In genomic region chr1:21089661-21090117, GRCm38 (mm10) we compare ENCODE assay signal across 11 mouse cellular contexts. TPM values are rescaled to one million over a fixed set of nuclear protein-coding genes. Genes with fewer than 3 reads are reported as not detected.
DNase-seq lines count a peak whose midpoint lies in the region; ATAC-seq and TF ChIP-seq lines count a peak whose summit lies in the region.
"Had no signal": no experiment of that assay in that cellular context is flagged by ENCODE, and none has a peak within 500 bp of the region (broad histone marks: within the 10 kb centered on the region; RNA-seq: fewer than 3 reads in every experiment).

No protein-coding gene starts in this region.

- H3K4me3 ChIP-seq in forebrain, embryonic 14.5 days (ENCODE audit: low read depth, low read length): no peak overlapping the region
- no peak overlapping the region for H3K4me3 ChIP-seq in forebrain, embryonic 10.5 days
- no peak overlapping the region for H3K4me3 ChIP-seq in liver, embryonic 11.5 days (ENCODE audit: low read depth, low read length)
- no peak overlapping the region for H3K4me3 ChIP-seq in limb, embryonic 14.5 days (replicated peaks; ENCODE audit: low read length)
- H3K4me3 ChIP-seq: megakaryocyte, embryonic 14.5 days had no signal

- H3K9me3 ChIP-seq in forebrain, embryonic 14.5 days (replicated peaks; ENCODE audit: control insufficient read depth, low read length): no peaks in the 10 kb centered on the region
- H3K9me3 ChIP-seq in forebrain, embryonic 10.5 days: no peaks in the 10 kb centered on the region
- H3K9me3 ChIP-seq in liver, embryonic 11.5 days (ENCODE audit: control insufficient read depth, low read length): no peaks in the 10 kb centered on the region
- no peaks in the 10 kb centered on the region for H3K9me3 ChIP-seq in limb, embryonic 14.5 days (ENCODE audit: control insufficient read depth, low read length)
- H3K9me3 ChIP-seq: megakaryocyte, embryonic 14.5 days had no signal

- H3K9ac ChIP-seq in forebrain, embryonic 14.5 days (ENCODE audit: low read length): no peak overlapping the region
- H3K9ac ChIP-seq in liver, embryonic 11.5 days (ENCODE audit: low read depth, low read length): no peak overlapping the region
- H3K9ac ChIP-seq in limb, embryonic 14.5 days (ENCODE audit: low read depth, low read length, severe bottlenecking): no peak overlapping the region

- no peak overlapping the region for H3K4me2 ChIP-seq in forebrain, embryonic 14.5 days (ENCODE audit: low read length)
- H3K4me2 ChIP-seq in liver, embryonic 11.5 days: no peak overlapping the region
- H3K4me2 ChIP-seq in limb, embryonic 14.5 days (replicated peaks; ENCODE audit: low read depth, low read length, severe bottlenecking): no peak overlapping the region

- H3K36me3 ChIP-seq in forebrain, embryonic 14.5 days (ENCODE audit: control insufficient read depth, insufficient read depth, low read length): no peaks in the 10 kb centered on the region
- no peaks in the 10 kb centered on the region for H3K36me3 ChIP-seq in forebrain, embryonic 10.5 days (replicated peaks)
- no peaks in the 10 kb centered on the region for H3K36me3 ChIP-seq in liver, embryonic 11.5 days (ENCODE audit: control insufficient read depth, insufficient read depth, low read length)
- no peaks in the 10 kb centered on the region for H3K36me3 ChIP-seq in limb, embryonic 14.5 days (ENCODE audit: control insufficient read depth, insufficient read depth, low read length)

- no peak for TF ChIP-seq POLR2A in brain, embryonic 14.5 days (IDR thresholded peaks at IDR 0.05; ENCODE audit: borderline replicate concordance, extremely low read depth, insufficient read depth, insufficient read length, poor library complexity, severe bottlenecking)
- no peak for TF ChIP-seq POLR2A in limb, embryonic 14.5 days (IDR thresholded peaks at IDR 0.05; ENCODE audit: borderline replicate concordance, extremely low read depth, insufficient read depth, insufficient read length)

- intact Hi-C loops in left cerebral cortex, postnatal 25 days (cut with DNase I): no loop called here

- 68% methylated on average over 6 of the region's 6 CpGs for WGBS in forebrain, embryonic 14.5 days
- 89% methylated on average over 6 of the region's 6 CpGs for WGBS in forebrain, embryonic 10.5 days
- 40% methylated on average over 6 of the region's 6 CpGs for WGBS in liver, embryonic 11.5 days
- 67% methylated on average over 6 of the region's 6 CpGs for WGBS in limb, embryonic 14.5 days

- H3K4me1 ChIP-seq in forebrain, embryonic 14.5 days (ENCODE audit: control insufficient read depth, insufficient read depth, low read length): no peaks in the 10 kb centered on the region
- H3K4me1 ChIP-seq in forebrain, embryonic 10.5 days: no peaks in the 10 kb centered on the region
- peaks cover 4% of the 10 kb centered on the region for H3K4me1 ChIP-seq in liver, embryonic 11.5 days (replicated peaks; ENCODE audit: control insufficient read depth, insufficient read depth, low read length)
- no peaks in the 10 kb centered on the region for H3K4me1 ChIP-seq in limb, embryonic 14.5 days (ENCODE audit: control insufficient read depth, insufficient read depth, low read length)

- no peak overlapping the region for H3K27ac ChIP-seq in forebrain, embryonic 14.5 days (ENCODE audit: low read depth, low read length)
- H3K27ac ChIP-seq in forebrain, embryonic 10.5 days: no peak overlapping the region
- H3K27ac ChIP-seq in liver, embryonic 11.5 days (ENCODE audit: low read depth, low read length): no peak overlapping the region
- peak overlapping the region; percentile 50 for H3K27ac ChIP-seq in limb, embryonic 14.5 days (replicated peaks; ENCODE audit: low read depth, low read length)

- no peaks in the 10 kb centered on the region for H3K27me3 ChIP-seq in forebrain, embryonic 14.5 days (replicated peaks; ENCODE audit: control insufficient read depth, insufficient read depth, low read length)
- no peaks in the 10 kb centered on the region for H3K27me3 ChIP-seq in forebrain, embryonic 10.5 days (ENCODE audit: poor library complexity, severe bottlenecking)
- no peaks in the 10 kb centered on the region for H3K27me3 ChIP-seq in liver, embryonic 11.5 days (replicated peaks; ENCODE audit: control insufficient read depth, insufficient read depth, low read length)
- H3K27me3 ChIP-seq in limb, embryonic 14.5 days (ENCODE audit: control insufficient read depth, insufficient read depth, low read length): no peaks in the 10 kb centered on the region
- H3K27me3 ChIP-seq: megakaryocyte, embryonic 14.5 days had no signal

- ATAC-seq in forebrain, embryonic 14.5 days: peak; percentile 26; the same call in 1 of the 2 replicates
- peak; percentile 61; the same call in 1 of the 2 replicates for ATAC-seq in liver, embryonic 11.5 days (replicated peaks; ENCODE audit: low FRiP score)
- ATAC-seq in limb, embryonic 14.5 days (ENCODE audit: low FRiP score, low read depth): no peak

- no peak for TF ChIP-seq CTCF in brain, embryonic 14.5 days (IDR thresholded peaks at IDR 0.05; ENCODE audit: borderline replicate concordance, extremely low read depth, insufficient read depth, insufficient read length)

- peak; percentile 29 for DNase-seq in forebrain, embryonic 14.5 days (ENCODE audit: low spot score)
- DNase-seq in forebrain, embryonic 10.5 days (ENCODE audit: extremely low spot score, low spot score): no peak
- no peak for DNase-seq in liver, embryonic 11.5 days (ENCODE audit: low spot score)
- DNase-seq in liver: no peak
- DNase-seq in brain, embryonic 14.5 days (ENCODE audit: low read depth): peak; percentile 52
- peak; percentile 49 for DNase-seq in limb, embryonic 14.5 days (ENCODE audit: low spot score)
- no peak for DNase-seq in layer of hippocampus, postnatal 14 days (ENCODE audit: low spot score in 2 of 2)
- no peak for DNase-seq in left cerebral cortex, postnatal 25 days (ENCODE audit: low spot score in 2 of 2)
- DNase-seq: cerebellum, adult 18-20 months; gastrocnemius, postnatal 36 days had no signal

RNA-seq across cellular contexts. Expression of gene Tram2, which starts 10.7 kb away (rescaled TPM):
- 2.2 and 2.3 TPM in 2 replicates for polyA plus RNA-seq in forebrain, embryonic 14.5 days (2014; fragmentation: Nextera tagmentation; extraction: Ambion mirVana)
- polyA plus RNA-seq in forebrain, embryonic 10.5 days (2016; fragmentation: Nextera tagmentation; extraction: Ambion mirVana): 5.6 and 6.5 TPM in 2 replicates
- polyA plus RNA-seq in liver, embryonic 11.5 days (2014; fragmentation: Nextera tagmentation; extraction: Ambion mirVana): 3.9 and 4.0 TPM in 2 replicates
- 4.3 and 5.2 TPM in 2 replicates for polyA plus RNA-seq in brain, embryonic 14.5 days (2012; rRNA removed)
- 20.3 and 25.0 TPM in 2 replicates for polyA plus RNA-seq in limb, embryonic 14.5 days (2012; rRNA removed)
- 15.5 and 17.8 TPM in 2 replicates for polyA plus RNA-seq in limb, embryonic 14.5 days (2014; fragmentation: Nextera tagmentation; extraction: Ambion mirVana)
- 1 to 10 TPM; 1.9 to 2.3 TPM for total RNA-seq in layer of hippocampus, postnatal 14 days (2021)
- total RNA-seq in left cerebral cortex, postnatal 25 days (2021): 1 to 10 TPM; 1.2 to 1.8 TPM

Comparison
In these comparisons a context has a peak if more than half of its experiments do, and no peak if none do; other contexts are left out.
1. DNase-seq: peak in forebrain, embryonic 14.5 days (single experiment), brain, embryonic 14.5 days (single experiment) and limb, embryonic 14.5 days (single experiment); none in forebrain, embryonic 10.5 days (single experiment), liver, embryonic 11.5 days (single experiment), liver (single experiment), layer of hippocampus, postnatal 14 days (0 of 2) and left cerebral cortex, postnatal 25 days (0 of 2).